Mouse (Mus musculus) intestine, postnatal 0 days (tissue): ENCODE data around the gene Grik2. TPM values are rescaled to one million over a fixed set of nuclear protein-coding genes. Genes with fewer than 3 reads are reported as not detected.

Source experiments
- ATAC-seq: fragments of 200-750 bp; cut with Nextera tagmentation; 2 replicates; pipeline ENCODE4 v1.8.0; 2017; ENCODE audit warnings: mild to moderate bottlenecking, moderate TSS enrichment, moderate library complexity
- H3K27ac ChIP-seq: fragments of 300-500 bp; sonication (generic); 2 replicates; pipeline ENCODE4 v1.5.1; 2014; ENCODE audit warnings: mild to moderate bottlenecking, low read depth, low read length, moderate library complexity
- H3K27me3 ChIP-seq: fragments of 300-500 bp; sonication (generic); replicated peaks from 2 replicates; pipeline ENCODE4 v1.6.1; 2014; ENCODE audit warnings: low read length, mixed read lengths; ENCODE audit not compliant: control insufficient read depth, insufficient read depth
- H3K36me3 ChIP-seq: fragments of 300-500 bp; sonication (generic); 2 replicates; pipeline ENCODE4 v1.6.1; 2014; ENCODE audit warnings: mild to moderate bottlenecking, moderate library complexity; ENCODE audit not compliant: control insufficient read depth, insufficient read depth
- H3K4me1 ChIP-seq: fragments of 300-500 bp; sonication (generic); replicated peaks from 2 replicates; pipeline ENCODE4 v1.6.1; 2014; ENCODE audit warnings: antibody characterized with exemption, low read length, mixed read lengths; ENCODE audit not compliant: control insufficient read depth, insufficient read depth
- H3K4me2 ChIP-seq: fragments of 300-500 bp; sonication (generic); replicated peaks from 2 replicates; pipeline ENCODE4 v1.6.1; 2014; ENCODE audit warnings: low read depth, mild to moderate bottlenecking, moderate library complexity
- H3K4me3 ChIP-seq: fragments of 300-500 bp; sonication (generic); 2 replicates; pipeline ENCODE4 v1.5.1; 2014; ENCODE audit warnings: low read depth, low read length
- H3K9ac ChIP-seq: fragments of 300-500 bp; sonication (generic); 2 replicates; pipeline ENCODE4 v1.6.1; 2014; ENCODE audit warnings: mild to moderate bottlenecking, low read depth, low read length
- H3K9me3 ChIP-seq: fragments of 300-500 bp; sonication (generic); 2 replicates; pipeline ENCODE4 v1.6.1; 2016; ENCODE audit warnings: mixed run types; ENCODE audit not compliant: control insufficient read depth
- CTCF ChIP-seq: sonication (generic); IDR thresholded peaks from 2 replicates; pipeline ENCODE4 v1.5.1; 2016; ENCODE audit warnings: low read depth, mild to moderate bottlenecking, control low read depth, antibody characterized with exemption, moderate library complexity
- WGBS: fragments of 180-500 bp; shearing (Covaris S2); extraction: QIAGEN DNeasy Blood & Tissue Kit; methylation state at CpG from one replicate; pipeline ENCODE4 v1.1.7; 2014; 5-methylcytosine and 5-hydroxymethylcytosine counted together
- polyA plus RNA-seq: library from polyadenylated mRNA; unstranded; fragments of >200 nt; fragmentation: Nextera tagmentation; extraction: Ambion mirVana; gene quantifications from 2 replicates; pipeline ENCODE4 v1.2.1, GENCODE M21; 2015

Gene Grik2
- polyA plus RNA-seq, 1 experiment from 2014 or later: 0.59 TPM

DNA sequence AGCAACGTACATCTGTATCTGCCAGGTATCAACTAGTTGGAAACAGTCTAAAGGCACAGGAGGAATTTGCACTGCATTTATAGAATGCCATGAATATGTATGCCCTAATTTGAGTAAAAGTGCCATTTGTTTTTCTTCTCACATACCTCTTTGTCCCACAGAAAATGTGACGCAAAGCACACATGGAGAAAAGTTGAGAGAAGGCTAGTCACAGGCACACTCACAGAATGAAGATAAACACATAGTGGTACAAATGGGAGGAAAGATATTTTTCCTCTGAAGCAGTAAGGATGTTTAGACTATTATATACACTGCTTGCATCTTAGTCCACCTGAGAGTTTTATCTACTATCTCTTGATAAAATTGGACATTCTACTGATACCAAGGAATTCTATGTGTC lies 190.9 kb downstream of the Grik2 start:
- Histone ChIP-seq H3K4me3 (no peak overlapping the region), H3K9me3 (no peaks in the 10 kb centered on the region), H3K27me3 (no peaks in the 10 kb centered on the region), H3K4me2 (no peak overlapping the region), H3K27ac (no peak overlapping the region), H3K9ac (no peak overlapping the region), H3K36me3 (no peaks in the 10 kb centered on the region), H3K4me1 (no peaks in the 10 kb centered on the region)
- WGBS: 81% methylated on average over 2 of the region's 2 CpGs
- no peak for ATAC-seq
- no peak for TF ChIP-seq CTCF

DNA sequence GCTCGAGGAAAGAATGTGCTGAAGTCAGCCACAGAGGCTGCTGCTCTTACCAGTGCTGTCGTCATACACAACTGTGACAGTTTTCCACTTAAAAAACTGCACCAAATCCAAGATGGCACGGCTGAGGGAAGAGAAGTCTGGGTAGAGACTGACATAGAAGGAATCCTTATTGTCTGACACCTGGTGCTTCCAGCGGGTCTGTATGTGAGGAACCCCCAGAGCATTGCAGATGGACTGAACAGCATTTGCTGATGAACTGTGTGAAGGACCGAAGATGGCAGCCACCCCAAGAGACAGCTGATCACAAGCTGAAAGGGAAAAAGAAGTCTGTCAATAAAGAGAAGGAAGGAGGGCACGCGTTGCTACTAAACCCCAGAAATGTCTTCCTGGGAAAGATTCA lies 215.1 kb downstream of the Grik2 start:
- Histone ChIP-seq H3K27ac (no peak overlapping the region), H3K9me3 (no peaks in the 10 kb centered on the region), H3K27me3 (no peaks in the 10 kb centered on the region), H3K4me1 (no peaks in the 10 kb centered on the region), H3K4me3 (no peak overlapping the region), H3K9ac (no peak overlapping the region), H3K36me3 (no peaks in the 10 kb centered on the region), H3K4me2 (no peak overlapping the region)
- ATAC-seq: no peak
- no peak for TF ChIP-seq CTCF
- 83% methylated on average over 7 of the region's 7 CpGs for WGBS

DNA sequence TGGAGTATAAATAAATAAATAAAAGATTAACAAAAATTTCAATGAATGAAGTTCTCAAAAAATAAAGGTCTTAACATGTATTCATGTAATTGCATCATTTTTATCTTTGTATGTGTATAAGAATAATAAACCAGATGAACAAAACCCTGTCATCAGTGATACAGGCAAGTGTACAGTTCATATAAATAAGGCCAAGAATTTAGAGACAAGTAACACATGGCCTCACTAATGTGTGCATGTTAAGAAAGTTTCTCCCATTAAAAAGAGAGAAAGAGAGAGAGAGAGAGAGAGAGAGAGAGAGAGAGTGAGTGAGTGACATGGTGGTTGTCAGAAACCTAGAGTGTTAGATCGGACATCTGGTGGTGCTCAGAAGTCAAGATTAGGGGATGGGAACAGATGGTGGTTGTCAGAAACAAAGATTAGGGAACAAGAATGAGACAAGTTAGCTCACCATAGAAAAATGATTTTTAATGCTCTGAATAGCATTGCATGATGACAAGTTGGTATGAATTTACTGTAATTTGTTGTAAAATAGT lies 228.6 kb downstream of the Grik2 start:
- Histone ChIP-seq H3K36me3 (no peaks in the 10 kb centered on the region), H3K4me1 (no peaks in the 10 kb centered on the region), H3K27me3 (no peaks in the 10 kb centered on the region), H3K4me2 (no peak overlapping the region), H3K27ac (no peak overlapping the region), H3K9ac (no peak overlapping the region), H3K4me3 (no peak overlapping the region), H3K9me3 (no peaks in the 10 kb centered on the region)
- no peak for ATAC-seq
- no peak for TF ChIP-seq CTCF
- 84% methylated on average over 1 of the region's 1 CpGs for WGBS

DNA sequence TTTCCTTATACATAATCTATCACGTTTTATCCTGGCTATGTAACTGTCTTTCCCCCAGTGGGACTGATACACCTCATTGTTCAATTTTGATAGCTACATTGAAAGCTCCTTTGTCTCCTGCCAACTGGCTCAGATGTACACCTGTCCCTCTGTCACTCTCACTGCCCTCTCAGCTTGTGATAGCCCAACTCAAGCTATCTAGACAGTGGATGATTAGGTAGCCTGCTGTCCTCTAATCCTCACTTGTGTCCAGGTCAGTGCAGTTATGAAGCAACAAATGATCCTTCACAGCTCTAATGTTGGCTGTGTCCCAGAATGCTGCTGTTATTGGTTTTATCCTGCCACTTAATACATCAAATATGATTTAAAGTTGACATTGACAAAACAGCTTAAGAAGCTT lies 246.3 kb downstream of the Grik2 start:
- Histone ChIP-seq H3K27ac (no peak overlapping the region), H3K27me3 (no peaks in the 10 kb centered on the region), H3K4me2 (no peak overlapping the region), H3K9ac (no peak overlapping the region), H3K36me3 (no peaks in the 10 kb centered on the region), H3K4me3 (no peak overlapping the region), H3K9me3 (no peaks in the 10 kb centered on the region), H3K4me1 (no peaks in the 10 kb centered on the region)
- no peak for ATAC-seq
- TF ChIP-seq CTCF: no peak
- WGBS: 71% methylated on average over 1 of the region's 1 CpGs

DNA sequence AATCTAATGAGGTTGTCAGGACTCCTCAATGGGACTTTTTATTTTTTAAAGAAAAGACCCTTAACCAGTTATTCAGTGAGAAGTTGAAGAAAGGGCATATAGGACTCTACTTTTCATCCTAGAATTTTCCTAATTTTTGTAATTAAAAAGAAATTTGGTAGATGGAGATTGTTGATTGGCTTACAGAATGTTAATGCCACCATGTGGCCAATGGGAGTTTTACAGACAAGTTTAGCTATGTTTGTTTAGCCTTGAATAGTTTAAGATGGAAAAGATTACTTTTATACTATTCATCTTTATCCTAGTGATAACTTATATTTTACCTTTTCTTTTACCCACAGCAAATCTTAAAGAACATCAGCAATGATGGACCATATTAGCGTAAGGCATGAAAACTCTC lies 268.8 kb downstream of the Grik2 start:
- H3K27ac ChIP-seq: no peak overlapping the region
- H3K4me2 ChIP-seq: no peak overlapping the region
- no peak for ATAC-seq
- peak; percentile 10; the same call in 1 of the 2 replicates for TF ChIP-seq CTCF
- H3K4me3 ChIP-seq: no peak overlapping the region
- H3K4me1 ChIP-seq: no peaks in the 10 kb centered on the region
- H3K27me3 ChIP-seq: no peaks in the 10 kb centered on the region
- H3K9ac ChIP-seq: no peak overlapping the region
- WGBS: 92% methylated on average over 1 of the region's 1 CpGs
- no peaks in the 10 kb centered on the region for H3K36me3 ChIP-seq
- no peaks in the 10 kb centered on the region for H3K9me3 ChIP-seq

DNA sequence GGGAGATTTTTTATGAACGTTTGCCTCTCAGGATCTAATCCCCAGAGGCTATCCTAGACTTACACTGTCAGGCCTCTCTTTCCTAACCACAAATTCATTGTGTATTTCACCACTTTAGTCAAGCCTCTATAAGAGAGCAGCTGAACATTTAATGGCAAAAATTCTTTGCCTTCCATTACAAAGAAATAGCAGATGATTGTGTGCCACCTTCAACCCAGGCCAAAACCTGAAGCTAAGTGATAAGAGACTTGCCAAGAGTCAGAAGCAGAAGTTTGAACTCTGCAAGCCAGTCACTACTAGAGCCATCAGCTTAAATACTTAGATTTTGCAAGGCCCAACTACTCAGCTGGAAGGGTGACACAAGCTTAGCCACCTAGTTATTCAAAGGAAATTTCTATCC lies 287.9 kb downstream of the Grik2 start:
- no peak for ATAC-seq
- Histone ChIP-seq H3K9ac (no peak overlapping the region), H3K4me2 (no peak overlapping the region), H3K4me1 (no peaks in the 10 kb centered on the region), H3K9me3 (no peaks in the 10 kb centered on the region), H3K36me3 (no peaks in the 10 kb centered on the region), H3K4me3 (no peak overlapping the region), H3K27me3 (no peaks in the 10 kb centered on the region), H3K27ac (no peak overlapping the region)
- WGBS: 68% methylated on average over 1 of the region's 1 CpGs
- TF ChIP-seq CTCF: no peak

DNA sequence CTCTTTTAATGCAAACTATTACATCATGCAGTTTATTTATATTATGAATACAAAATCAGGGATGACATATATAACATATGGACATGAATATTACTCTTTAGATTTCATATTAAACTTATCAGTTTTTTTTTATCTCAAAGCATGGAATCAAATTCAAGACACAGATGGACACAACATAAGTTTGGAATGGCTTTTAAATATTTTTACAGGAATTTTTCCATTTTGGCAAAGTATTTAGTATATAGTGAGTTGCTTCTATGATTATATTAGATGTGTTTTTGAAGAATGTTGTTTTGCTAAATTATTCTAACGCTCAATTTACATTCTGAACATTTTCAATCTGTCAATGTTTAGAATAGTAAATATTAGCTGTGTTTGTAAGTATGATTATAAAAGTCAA lies 291.3 kb downstream of the Grik2 start:
- Histone ChIP-seq H3K27ac (no peak overlapping the region), H3K36me3 (no peaks in the 10 kb centered on the region), H3K4me2 (no peak overlapping the region), H3K4me1 (no peaks in the 10 kb centered on the region), H3K4me3 (no peak overlapping the region), H3K9me3 (no peaks in the 10 kb centered on the region), H3K27me3 (no peaks in the 10 kb centered on the region), H3K9ac (no peak overlapping the region)
- ATAC-seq: no peak
- TF ChIP-seq CTCF: no peak
- WGBS: 75% methylated on average over 1 of the region's 1 CpGs
